Mouse (Mus musculus) T-helper 2 cell (primary cell): Measurements from ENCODE around the gene Opcml.

Experiments
- in situ Hi-C: fragments of 300-600 bp; cut with MboI, MseI; formaldehyde crosslinking; loops from one replicate; pipeline ENCODE4 v1.15.1; 2025; ENCODE audit warnings: high pct_unique_total_duplicates

The Opcml gene

DNA sequence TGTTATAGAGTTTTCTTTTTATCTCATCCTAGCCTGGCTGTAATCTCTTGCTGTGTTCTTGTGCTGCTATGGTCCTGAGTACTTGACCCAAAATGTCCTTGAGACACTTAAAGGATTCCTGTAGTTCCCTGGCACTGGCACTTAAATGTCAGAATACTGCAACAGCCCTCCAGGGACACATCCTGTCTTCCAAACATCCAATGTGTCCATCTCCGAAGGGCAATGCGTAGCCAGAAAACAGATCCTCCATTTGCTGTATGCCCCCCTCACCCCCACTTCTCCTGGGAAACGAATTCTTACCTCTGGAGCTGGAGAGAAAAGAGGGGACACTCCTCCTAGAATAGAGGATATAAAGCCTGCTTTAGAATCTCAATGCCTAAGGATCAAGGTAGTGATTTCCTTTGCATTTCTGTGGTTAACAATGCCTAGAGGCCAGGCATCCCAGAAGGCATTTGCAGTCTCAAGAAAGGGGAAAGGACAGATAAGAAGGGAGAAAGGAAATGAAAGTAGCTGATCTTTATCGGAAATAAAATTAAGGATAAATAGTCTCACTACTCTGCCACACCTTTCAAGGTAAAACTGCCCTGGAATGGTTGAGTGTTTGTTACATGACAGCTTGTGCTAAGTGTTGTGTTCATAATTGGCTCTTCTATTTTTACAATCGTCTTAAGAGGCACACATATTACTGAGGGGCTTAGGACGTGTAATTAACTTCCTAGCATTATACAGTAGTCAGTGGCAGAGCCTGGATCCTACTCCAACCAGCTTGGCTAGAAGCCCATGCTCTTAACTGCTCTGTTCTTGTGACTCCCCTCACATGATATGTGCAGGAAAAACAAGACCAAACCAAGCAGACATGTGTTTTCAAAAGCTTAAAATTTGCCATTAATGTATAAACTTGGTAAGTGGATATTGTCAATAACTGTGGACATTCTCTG lies 823.4 kb downstream of the Opcml start:
- in situ Hi-C loops, result no loop called here

DNA sequence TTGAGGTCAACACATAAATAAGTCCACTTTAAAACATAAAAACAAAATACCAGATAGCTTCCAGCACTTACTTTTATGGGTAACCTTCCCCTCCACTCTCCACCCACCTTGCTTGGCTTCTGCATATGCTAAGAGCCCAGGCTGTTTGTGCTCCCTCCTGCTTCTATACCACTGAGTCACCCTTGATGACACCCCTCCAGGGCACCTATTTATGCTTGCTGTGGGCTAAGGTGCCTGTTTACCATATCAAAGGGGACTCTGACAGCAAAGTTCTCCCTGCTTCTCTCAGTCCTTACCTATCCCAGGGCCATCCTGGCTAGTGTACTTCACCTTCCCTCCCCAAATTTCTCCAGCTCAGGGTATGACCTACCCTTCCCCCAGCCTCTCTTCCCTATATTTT lies 824.9 kb downstream of the Opcml start:
- in situ Hi-C loops, result no loop called here

GRCm38 (mm10) chr9:28617666-28618065 lies 827.1 kb downstream of the Opcml start:
- in situ Hi-C loops, result no loop called here

GRCm38 (mm10) chr9:28618186-28618892 lies 827.8 kb downstream of the Opcml start:
- in situ Hi-C loops, result no loop called here

- in situ Hi-C loops, result no loop called here
Observed at GRCm38 (mm10) chr9:28621939-28622338, 831.4 kb downstream of the Opcml start.

DNA sequence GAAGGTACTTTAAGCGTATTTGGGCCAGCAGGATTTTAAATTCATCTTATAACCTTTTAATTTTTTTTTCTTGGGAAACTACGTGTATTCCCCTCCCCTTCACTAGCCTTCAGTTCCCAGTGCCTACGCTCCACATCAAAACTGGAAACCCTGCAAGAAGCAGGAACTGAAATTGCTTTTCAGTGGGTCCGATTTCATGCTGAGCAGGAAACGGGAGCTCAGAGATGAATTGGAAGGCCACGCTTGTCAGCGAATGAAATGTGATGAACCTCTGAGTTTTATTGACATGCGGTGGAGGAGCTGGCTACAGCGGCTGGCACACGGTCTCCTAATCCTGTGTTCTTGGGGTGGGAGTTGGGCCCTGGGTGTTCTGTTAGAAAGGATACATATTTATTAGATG lies 834.3 kb downstream of the Opcml start:
- in situ Hi-C loops, result no loop called here

GRCm38 (mm10) chr9:28642766-28643165 lies 852.2 kb downstream of the Opcml start:
- in situ Hi-C loops, result no loop called here

DNA sequence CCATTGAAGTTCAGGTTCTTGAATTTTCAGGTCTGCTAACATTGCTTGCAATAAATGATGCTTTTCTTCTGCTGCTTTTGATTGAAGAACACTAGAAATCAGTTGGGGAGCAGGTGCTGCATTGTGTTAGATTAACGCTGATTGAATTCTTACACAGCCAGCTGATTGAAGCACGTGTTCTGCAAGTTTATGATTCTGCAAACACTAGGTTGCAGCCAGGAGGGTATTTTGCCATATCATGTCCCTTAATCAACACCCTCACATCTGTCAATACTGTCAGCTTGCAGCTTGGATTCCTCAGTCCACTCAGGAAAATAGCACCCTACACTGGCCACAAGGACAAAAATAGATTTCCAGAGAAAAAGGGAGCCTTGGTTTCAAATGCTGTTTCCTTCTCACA lies 853.5 kb downstream of the Opcml start:
- in situ Hi-C loops, result no loop called here

- in situ Hi-C loops, result no loop called here
Observed at GRCm38 (mm10) chr9:28650089-28650488, 859.5 kb downstream of the Opcml start.

DNA sequence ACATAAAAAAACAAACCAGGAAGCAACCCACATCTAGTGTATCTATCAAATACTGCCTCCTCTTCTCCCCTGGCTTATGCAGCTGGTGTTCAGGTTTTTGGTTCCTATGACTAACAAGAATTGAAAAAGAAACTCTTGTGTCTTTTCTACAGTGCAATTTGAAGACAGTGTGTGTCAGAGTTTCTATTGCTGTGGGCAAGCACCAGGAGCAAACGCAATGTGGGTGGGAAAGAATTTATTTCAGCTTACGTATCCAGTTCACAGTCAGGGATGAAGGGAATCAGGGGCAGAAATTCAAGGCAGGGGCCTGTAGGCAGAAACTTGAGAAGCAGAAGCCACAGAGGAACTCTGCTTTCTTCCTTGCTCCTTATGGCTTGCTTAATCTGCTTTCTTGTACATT lies 869.4 kb downstream of the Opcml start:
- in situ Hi-C loops, result no loop called here

DNA sequence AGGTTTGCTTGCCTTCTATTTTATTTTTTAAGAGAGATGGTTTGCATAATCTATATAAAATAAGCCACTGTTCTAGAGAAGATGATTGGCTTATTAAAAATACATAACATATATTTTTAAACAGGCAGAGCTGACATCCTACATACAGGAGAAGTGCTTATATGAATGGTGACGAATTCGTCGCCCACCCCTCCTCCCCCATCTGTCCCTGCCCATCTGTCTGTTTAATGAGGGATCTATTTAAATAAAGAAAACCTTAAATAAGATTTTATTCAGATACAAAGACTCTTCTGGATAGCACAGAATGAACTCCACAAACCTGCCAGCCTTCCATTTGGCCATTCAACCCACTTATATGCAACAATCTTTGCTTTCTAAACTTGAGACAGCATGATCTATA lies 872.3 kb downstream of the Opcml start:
- in situ Hi-C loops, result no loop called here

DNA sequence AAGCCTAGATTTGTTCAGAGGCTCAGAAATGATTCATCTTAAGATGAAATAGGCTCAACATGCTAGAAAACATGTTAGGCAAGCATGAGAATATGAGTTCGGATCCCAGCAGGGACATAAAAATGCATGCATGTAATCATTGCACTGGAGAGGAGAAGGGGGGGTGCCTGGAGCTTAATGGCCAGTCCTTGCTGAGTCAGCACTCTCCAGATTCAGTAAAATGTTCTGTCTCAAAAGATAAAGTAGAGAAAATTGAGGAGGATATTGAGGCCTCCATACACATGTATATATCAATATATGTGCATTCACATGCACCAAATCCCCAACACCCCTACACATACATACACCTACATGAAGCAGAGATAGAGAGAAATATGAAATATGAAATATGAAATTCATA lies 889.7 kb downstream of the Opcml start:
- in situ Hi-C loops, result no loop called here

DNA sequence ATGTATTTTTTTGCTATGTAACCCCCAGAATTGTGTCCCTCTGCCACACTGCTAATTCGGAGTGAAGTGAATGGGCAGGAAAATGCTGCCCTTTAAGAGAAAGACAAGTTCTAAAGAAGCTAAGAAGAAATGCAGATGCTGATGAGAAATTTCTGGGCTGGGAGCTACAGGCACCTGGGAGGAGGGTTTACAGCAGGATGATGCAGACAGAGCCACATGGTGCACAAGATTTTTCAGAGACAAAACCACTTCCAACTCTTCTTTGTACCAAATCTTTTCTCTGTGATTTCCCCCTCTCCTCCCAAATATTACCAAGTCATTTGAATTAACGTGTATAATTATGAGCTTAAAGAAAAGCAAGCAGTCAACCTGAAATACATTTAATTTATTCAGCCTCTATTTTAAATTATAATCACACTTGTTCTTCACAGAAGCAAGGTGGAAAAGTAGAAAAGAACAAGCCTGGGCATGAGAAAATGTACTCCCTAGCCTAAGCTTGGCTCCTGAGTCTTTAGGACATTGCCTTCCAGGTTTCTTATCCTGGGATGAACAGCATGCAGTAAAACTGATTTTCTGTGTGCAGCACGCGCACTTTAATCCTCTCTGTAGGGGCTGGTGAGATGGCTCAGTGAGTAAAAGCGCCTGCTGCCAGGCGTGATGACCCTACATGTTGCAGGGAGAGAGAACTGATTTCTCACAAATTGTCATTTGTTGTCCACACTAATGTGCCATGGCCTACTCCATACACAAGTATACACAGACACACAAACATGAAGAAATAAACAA lies 890.9 kb downstream of the Opcml start:
- in situ Hi-C loops, result no loop called here

DNA sequence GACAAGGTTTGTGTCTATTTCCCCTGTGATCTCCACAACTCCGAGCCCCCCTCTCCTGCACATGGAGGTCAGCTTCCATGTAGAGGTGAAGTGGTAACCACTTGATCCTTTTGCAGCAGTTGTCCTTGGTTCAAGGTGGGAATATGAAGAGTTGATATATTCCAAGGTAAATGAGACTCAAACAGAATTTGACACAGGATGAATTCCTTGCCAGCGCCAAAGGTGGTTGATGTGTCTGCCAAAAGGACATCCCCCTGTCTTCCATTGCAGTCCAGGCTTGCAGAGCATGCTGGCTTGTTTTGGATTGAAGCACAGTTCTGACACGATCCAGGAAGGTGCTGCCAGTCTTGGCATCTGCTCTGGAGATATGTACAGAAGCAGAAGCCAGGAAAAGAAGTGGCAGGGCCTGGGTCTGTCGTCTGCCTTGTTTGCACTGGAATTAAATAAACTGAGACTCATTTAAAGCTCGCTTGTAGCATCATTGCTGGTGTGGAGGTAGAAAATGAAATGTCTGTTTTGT lies 893.4 kb downstream of the Opcml start:
- in situ Hi-C loops, result no loop called here

DNA sequence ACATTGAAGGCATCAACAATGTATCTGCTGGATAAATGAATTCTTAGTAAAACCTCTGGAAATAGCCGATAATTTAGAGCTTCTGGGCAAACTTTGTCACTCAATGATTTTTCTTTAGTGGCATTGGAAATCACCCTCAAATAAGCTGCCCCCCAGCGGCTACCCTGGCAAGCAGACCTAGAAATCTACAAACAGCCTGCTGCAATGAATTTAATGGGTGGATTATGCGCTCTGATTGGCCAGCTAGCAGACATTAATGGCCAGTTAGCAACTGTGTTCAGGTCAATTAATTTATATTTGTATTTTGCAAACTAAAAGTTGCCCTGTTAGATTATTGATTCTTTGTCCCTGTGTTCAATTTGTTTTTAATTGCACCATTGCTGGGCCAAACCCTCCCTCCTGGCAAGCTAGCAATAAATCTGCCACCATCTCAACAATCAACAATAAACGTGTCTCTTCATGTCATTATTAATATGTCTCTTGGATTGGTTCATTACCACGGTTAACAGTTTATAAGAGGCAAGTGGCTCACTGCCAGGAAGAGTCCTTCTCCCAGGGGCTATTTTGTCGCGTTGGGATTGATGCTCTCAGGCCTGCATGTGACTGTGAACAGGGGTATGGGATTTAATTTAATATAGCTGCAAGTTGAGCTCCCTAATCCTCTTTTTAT lies 896.5 kb downstream of the Opcml start:
- in situ Hi-C loops, result no loop called here

GRCm38 (mm10) chr9:28690134-28690533 lies 899.6 kb downstream of the Opcml start:
- in situ Hi-C loops, result no loop called here

- in situ Hi-C loops, result no loop called here
Observed at GRCm38 (mm10) chr9:28705796-28706195, 915.2 kb downstream of the Opcml start.

DNA sequence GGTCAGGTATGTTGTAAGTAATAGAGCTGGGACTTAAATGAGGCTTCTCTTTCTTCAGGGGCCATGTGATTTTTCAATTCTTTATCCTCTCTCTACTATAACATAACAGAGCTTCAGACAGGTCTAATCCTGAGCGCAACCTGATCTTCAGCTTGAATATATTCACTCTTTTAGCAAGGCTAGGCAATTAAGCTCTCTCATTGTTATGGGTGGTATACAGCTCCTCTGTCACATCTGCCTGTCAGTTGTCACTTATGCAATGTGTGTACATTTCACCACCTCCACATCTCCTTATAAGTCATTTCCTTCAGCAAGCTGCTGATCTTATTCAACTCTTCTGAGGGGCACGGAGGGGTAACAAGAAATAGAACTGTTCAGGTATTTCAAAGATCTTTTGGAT lies 924.0 kb downstream of the Opcml start:
- in situ Hi-C loops, result no loop called here

DNA sequence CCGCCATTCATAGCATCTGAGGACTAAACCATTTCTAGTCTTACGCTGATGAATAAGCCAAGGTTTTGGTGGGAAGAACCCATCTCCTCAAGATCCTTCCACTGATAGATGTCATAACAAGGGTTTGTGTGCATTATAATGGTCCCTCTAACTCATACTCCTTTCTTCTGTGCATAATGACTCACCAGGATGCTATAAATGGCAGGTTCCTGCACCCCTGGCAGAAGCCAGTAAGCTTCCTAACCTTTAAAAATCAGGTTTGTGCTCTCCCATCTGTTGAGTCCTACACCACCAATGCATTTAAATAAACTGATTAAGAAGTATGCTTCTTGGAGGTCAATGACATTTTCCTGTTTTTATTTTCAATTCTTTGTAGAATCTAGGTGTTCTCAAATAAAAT lies 929.6 kb downstream of the Opcml start:
- in situ Hi-C loops, result no loop called here

DNA sequence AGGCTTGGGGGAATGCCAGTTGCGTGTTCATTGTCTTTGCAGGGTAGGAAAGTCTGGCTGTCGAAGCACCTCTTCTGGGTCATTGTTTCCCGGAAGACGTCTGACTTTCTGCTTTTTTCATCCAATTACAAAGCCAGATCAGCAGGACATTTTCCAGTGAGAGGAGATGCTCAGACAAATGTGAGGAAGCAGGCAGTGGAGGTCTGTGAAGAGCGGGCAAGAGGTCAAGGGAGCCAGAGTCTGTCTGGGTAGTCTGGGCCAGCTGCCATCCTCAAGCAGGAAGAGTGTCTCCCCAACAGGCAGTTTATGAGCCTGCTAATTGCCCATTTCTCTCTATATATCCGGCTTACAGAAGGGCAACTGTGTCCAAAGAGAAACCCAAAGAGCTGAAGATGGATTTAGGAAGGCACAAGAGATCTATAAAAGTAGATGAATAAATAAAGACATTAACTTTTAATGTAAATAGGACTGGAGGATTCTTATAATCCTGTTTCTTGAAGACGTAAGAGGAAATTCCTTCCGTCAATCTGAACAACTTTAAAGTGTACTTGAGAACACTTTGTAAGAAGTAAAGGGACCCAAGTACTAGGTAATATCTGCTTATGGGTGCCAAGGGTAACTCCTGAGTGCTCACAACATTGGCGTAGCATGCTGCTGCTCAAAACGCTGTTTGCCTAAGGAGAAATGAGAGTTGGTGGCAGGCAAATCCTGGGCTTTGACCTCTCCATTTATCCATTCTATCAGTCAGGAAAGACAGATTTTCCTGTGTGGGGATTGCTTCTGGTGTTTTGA lies 941.4 kb downstream of the Opcml start:
- in situ Hi-C loops, result no loop called here

- in situ Hi-C loops, result no loop called here
Observed at GRCm38 (mm10) chr9:28737955-28738354, 947.4 kb downstream of the Opcml start.
